Mouse (Mus musculus): ENCODE measurements around the gene Scn9a. TPM values are rescaled to one million over a fixed set of nuclear protein-coding genes. Genes with fewer than 3 reads are reported as not detected.

Gene Scn9a
- total RNA-seq, 2 experiments from 2014 or later: 3.8 to 4.6 TPM

- intact Hi-C loops (cut with DNase I): no loop called here
- no peak for DNase-seq (ENCODE audit: low spot score in 2 of 2)
Measured at GRCm38 (mm10) chr2:66464874-66465458, 169.8 kb downstream of the Scn9a start.

GRCm38 (mm10) chr2:66463916-66464315 lies 170.8 kb downstream of the Scn9a start:
- intact Hi-C loops (cut with DNase I): no loop called here
- DNase-seq (ENCODE audit: low spot score in 2 of 2): no peak

GRCm38 (mm10) chr2:66462458-66462857 lies 172.3 kb downstream of the Scn9a start:
- no peak for DNase-seq (ENCODE audit: low spot score in 2 of 2)

GRCm38 (mm10) chr2:66440711-66441110 lies 194.1 kb downstream of the Scn9a start, which contains the start of gene Scn1a:
Scn1a (minus strand) TSS chr2:66440840.
- peak; percentile 14 to 65 for DNase-seq (ENCODE audit: low spot score in 2 of 2)

More at GRCm38 (mm10) chr2:66462458-66462857, 172.3 kb downstream of the Scn9a start:
- intact Hi-C loops (cut with DNase I): no loop called here

GRCm38 (mm10) chr2:66439764-66440471 lies 194.8 kb downstream of the Scn9a start:
- intact Hi-C loops (cut with DNase I): no loop called here
- DNase-seq (ENCODE audit: low spot score in 2 of 2): peak; percentile 43 to 55

More at GRCm38 (mm10) chr2:66440711-66441110, 194.1 kb downstream of the Scn9a start, which contains the start of gene Scn1a:
- intact Hi-C loops (cut with DNase I): no loop called here

- DNase-seq (ENCODE audit: low spot score in 2 of 2): no peak
- intact Hi-C loops (cut with DNase I): no loop called here
Measured at GRCm38 (mm10) chr2:66436286-66436685, 198.5 kb downstream of the Scn9a start.

Other genes with a start within 250 kb of the Scn9a start
- gene Scn1a, start 194.1 kb downstream of the Scn9a start, total RNA-seq (2021): 100 to 1,000 TPM; 103 to 117 TPM
- 1 to 10 TPM; 2.4 TPM for gene Scn7a, start 150.0 kb upstream of the Scn9a start, total RNA-seq (2021)